Mouse (Mus musculus) G1E-ER4 (cell line): Measurements from ENCODE around the gene Srcin1. TPM values are rescaled to one million over a fixed set of nuclear protein-coding genes. Genes with fewer than 3 reads are reported as not detected.

Source experiments
- GATA1 ChIP-seq: IDR thresholded peaks from one replicate; pipeline ENCODE4 v1.8.0; 2012; ENCODE audit warnings: low read length, inconsistent platforms
- polyA plus RNA-seq: library from polyadenylated mRNA; stranded (reverse); fragments of >175 nt; gene quantifications from 2 replicates; pipeline ENCODE4 v1.2.3, GENCODE M21; 2012

Gene Srcin1
- polyA plus RNA-seq, 1 experiment = 0.18 TPM

- TF ChIP-seq GATA1 = no peak
Measured at GRCm38 (mm10) chr11:97591910-97592309, 15.9 kb upstream of the Srcin1 start.

GRCm38 (mm10) chr11:97590227-97590960 is 14.4 kb upstream of the Srcin1 start:
- TF ChIP-seq GATA1 = no peak

- no peak for TF ChIP-seq GATA1
Measured at GRCm38 (mm10) chr11:97589216-97589615, 13.2 kb upstream of the Srcin1 start.

- no peak for TF ChIP-seq GATA1
Measured at GRCm38 (mm10) chr11:97585932-97586331, 9.9 kb upstream of the Srcin1 start.

- no peak for TF ChIP-seq GATA1
Measured at GRCm38 (mm10) chr11:97584476-97584875, 8.5 kb upstream of the Srcin1 start.

GRCm38 (mm10) chr11:97579088-97579857 is 3.3 kb upstream of the Srcin1 start:
- TF ChIP-seq GATA1 = no peak

GRCm38 (mm10) chr11:97578286-97578685 is 2.3 kb upstream of the Srcin1 start:
- no peak for TF ChIP-seq GATA1

- TF ChIP-seq GATA1 = no peak
Measured at GRCm38 (mm10) chr11:97575638-97576037, 348 bp downstream of the Srcin1 start.

GRCm38 (mm10) chr11:97575075-97575474 is 911 bp downstream of the Srcin1 start:
- TF ChIP-seq GATA1 = no peak

GRCm38 (mm10) chr11:97574551-97575051 is 1.4 kb downstream of the Srcin1 start:
- TF ChIP-seq GATA1 = no peak

GRCm38 (mm10) chr11:97573891-97574550 is 2.0 kb downstream of the Srcin1 start:
- no peak for TF ChIP-seq GATA1

- no peak for TF ChIP-seq GATA1
Measured at GRCm38 (mm10) chr11:97572895-97573480, 3.0 kb downstream of the Srcin1 start.

GRCm38 (mm10) chr11:97572089-97572345 is 4.0 kb downstream of the Srcin1 start:
- TF ChIP-seq GATA1 = no peak

- TF ChIP-seq GATA1 = no peak
Measured at GRCm38 (mm10) chr11:97571266-97572088, 4.5 kb downstream of the Srcin1 start.

GRCm38 (mm10) chr11:97570493-97571137 is 5.4 kb downstream of the Srcin1 start:
- no peak for TF ChIP-seq GATA1

GRCm38 (mm10) chr11:97569806-97570205 is 6.2 kb downstream of the Srcin1 start:
- no peak for TF ChIP-seq GATA1
